Comparison of ENCODE assay signal across 21 mouse cellular contexts in the genomic region with DNA sequence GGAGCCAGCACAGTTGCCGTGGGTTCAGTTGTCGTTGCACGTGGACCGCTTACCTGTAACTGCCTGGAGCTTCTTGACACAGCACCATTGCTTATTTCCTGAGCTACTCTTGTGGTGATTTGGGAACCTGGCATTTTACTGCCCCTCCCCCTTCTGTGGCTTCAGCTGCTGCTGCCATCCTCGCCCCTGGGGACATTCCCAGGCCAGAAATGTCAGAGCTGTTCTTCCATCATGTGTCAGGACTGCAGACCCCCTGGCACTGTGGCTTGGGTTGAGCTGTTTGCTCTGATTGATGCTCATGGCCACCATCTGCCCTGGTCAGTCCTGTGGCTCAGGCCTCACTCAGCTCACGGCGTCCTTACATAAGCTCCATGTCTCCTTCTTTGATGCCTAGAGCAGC. TPM values are rescaled to one million over a fixed set of nuclear protein-coding genes. Genes with fewer than 3 reads are reported as not detected.
DNase-seq lines count a peak whose midpoint lies in the region; ATAC-seq and TF ChIP-seq lines count a peak whose summit lies in the region.
"Had no signal": no experiment of that assay in that cellular context is flagged by ENCODE, and none has a peak within 500 bp of the region (broad histone marks: within the 10 kb centered on the region; RNA-seq: fewer than 3 reads in every experiment).

No protein-coding gene starts in this region.

- H3K36me3 ChIP-seq in hindbrain, postnatal 0 days (ENCODE audit: insufficient read depth, low read length) = no peaks in the 10 kb centered on the region
- H3K36me3 ChIP-seq in hindbrain, embryonic 13.5 days = no peaks in the 10 kb centered on the region
- H3K36me3 ChIP-seq in midbrain, postnatal 0 days (ENCODE audit: insufficient read depth, low read length) = no peaks in the 10 kb centered on the region
- H3K36me3 ChIP-seq in midbrain, embryonic 11.5 days (ENCODE audit: control insufficient read depth, insufficient read depth, low read length) = no peaks in the 10 kb centered on the region
- H3K36me3 ChIP-seq: embryonic facial prominence, embryonic 13.5 days; embryonic facial prominence, embryonic 15.5 days; forebrain, embryonic 10.5 days; forebrain, embryonic 12.5 days had no signal

- DNase-seq in cerebellum, postnatal 14 days = peak; percentile 39 to 65
- DNase-seq in cerebellum, adult 9-11 months = no peak
- peak; percentile 25 for DNase-seq in hindbrain, postnatal 0 days (ENCODE audit: low spot score)
- peak; percentile 24 for DNase-seq in midbrain, postnatal 0 days (ENCODE audit: low spot score)
- no peak for DNase-seq in midbrain, embryonic 11.5 days (ENCODE audit: low spot score, missing footprints)
- DNase-seq: adrenal gland, adult 2 months; adrenal gland, postnatal 10 days; adrenal gland, postnatal 25 days; cerebellum, adult 11 months; cerebellum, adult 18-20 months; cerebellum, adult 9-10 months; cerebellum, postnatal 36 days; embryo, embryonic 11 days had no signal

- H3K4me1 ChIP-seq in hindbrain, postnatal 0 days (ENCODE audit: insufficient read depth, low read length) = no peaks in the 10 kb centered on the region
- 0 out of 2 replicates have a peak, but pooled peaks cover 5% of the 10 kb centered on the region for H3K4me1 ChIP-seq in hindbrain, embryonic 13.5 days (replicated peaks)
- H3K4me1 ChIP-seq in midbrain, postnatal 0 days (ENCODE audit: insufficient read depth, low read length) = no peaks in the 10 kb centered on the region
- peaks cover 4% of the 10 kb centered on the region; the same call in 1 of the 2 replicates for H3K4me1 ChIP-seq in midbrain, embryonic 11.5 days (ENCODE audit: control insufficient read depth, insufficient read depth, low read length)

- 74% methylated on average over 7 of the region's 7 CpGs for WGBS in hindbrain, postnatal 0 days
- WGBS in hindbrain, embryonic 13.5 days = 74% methylated on average over 7 of the region's 7 CpGs
- WGBS in midbrain, postnatal 0 days = 87% methylated on average over 7 of the region's 7 CpGs
- WGBS in midbrain, embryonic 11.5 days = 88% methylated on average over 7 of the region's 7 CpGs

- TF ChIP-seq CTCF in hindbrain, postnatal 0 days (IDR thresholded peaks at IDR 0.05; ENCODE audit: low read depth) = no peak
- no peak for TF ChIP-seq CTCF in midbrain, postnatal 0 days (IDR thresholded peaks at IDR 0.05)

- H3K9me3 ChIP-seq in hindbrain, postnatal 0 days (ENCODE audit: low read length) = no peaks in the 10 kb centered on the region
- H3K9me3 ChIP-seq in hindbrain, embryonic 13.5 days = no peaks in the 10 kb centered on the region
- H3K9me3 ChIP-seq in midbrain, postnatal 0 days (ENCODE audit: low read length) = no peaks in the 10 kb centered on the region
- H3K9me3 ChIP-seq in midbrain, embryonic 11.5 days (ENCODE audit: control insufficient read depth, low read length) = no peaks in the 10 kb centered on the region
- H3K9me3 ChIP-seq: embryonic facial prominence, embryonic 13.5 days; embryonic facial prominence, embryonic 15.5 days; forebrain, embryonic 10.5 days; forebrain, embryonic 12.5 days had no signal

- H3K27me3 ChIP-seq in hindbrain, postnatal 0 days (ENCODE audit: insufficient read depth, low read length) = no peaks in the 10 kb centered on the region
- H3K27me3 ChIP-seq in hindbrain, embryonic 13.5 days = peaks cover 31% of the 10 kb centered on the region
- H3K27me3 ChIP-seq in midbrain, postnatal 0 days (ENCODE audit: insufficient read depth, low read length) = no peaks in the 10 kb centered on the region
- no peaks in the 10 kb centered on the region for H3K27me3 ChIP-seq in midbrain, embryonic 11.5 days (ENCODE audit: control insufficient read depth, insufficient read depth, low read length)
- H3K27me3 ChIP-seq: embryonic facial prominence, embryonic 13.5 days; embryonic facial prominence, embryonic 15.5 days had no signal

- no peak overlapping the region for H3K27ac ChIP-seq in hindbrain, postnatal 0 days
- no peak overlapping the region for H3K27ac ChIP-seq in hindbrain, embryonic 13.5 days
- H3K27ac ChIP-seq in midbrain, postnatal 0 days (ENCODE audit: low read depth, low read length) = no peak overlapping the region
- H3K27ac ChIP-seq in midbrain, embryonic 11.5 days (ENCODE audit: low read depth, low read length) = no peak overlapping the region
- H3K27ac ChIP-seq: embryonic facial prominence, embryonic 15.5 days; forebrain, embryonic 10.5 days; forebrain, embryonic 12.5 days had no signal

- no peak overlapping the region for H3K4me2 ChIP-seq in hindbrain, postnatal 0 days (ENCODE audit: low read depth, low read length)
- no peak overlapping the region for H3K4me2 ChIP-seq in hindbrain, embryonic 13.5 days
- no peak overlapping the region for H3K4me2 ChIP-seq in midbrain, postnatal 0 days (ENCODE audit: low read depth, low read length, poor library complexity, severe bottlenecking)
- H3K4me2 ChIP-seq in midbrain, embryonic 11.5 days = no peak overlapping the region
- H3K4me2 ChIP-seq: embryonic facial prominence, embryonic 13.5 days; embryonic facial prominence, embryonic 15.5 days; forebrain, embryonic 12.5 days had no signal

- no peak for ATAC-seq in hindbrain, postnatal 0 days
- no peak for ATAC-seq in hindbrain, embryonic 13.5 days (ENCODE audit: low FRiP score)
- no peak for ATAC-seq in midbrain, postnatal 0 days (ENCODE audit: low FRiP score)
- no peak for ATAC-seq in midbrain, embryonic 11.5 days (ENCODE audit: low FRiP score)
- ATAC-seq: forebrain, embryonic 14.5 days; forebrain, embryonic 16.5 days had no signal

- H3K4me3 ChIP-seq in hindbrain, postnatal 0 days (ENCODE audit: low read length) = no peak overlapping the region
- H3K4me3 ChIP-seq in hindbrain, embryonic 13.5 days = no peak overlapping the region
- H3K4me3 ChIP-seq in midbrain, postnatal 0 days (ENCODE audit: low read depth, low read length) = no peak overlapping the region
- no peak overlapping the region for H3K4me3 ChIP-seq in midbrain, embryonic 11.5 days (ENCODE audit: low read depth, low read length)
- H3K4me3 ChIP-seq: embryonic facial prominence, embryonic 13.5 days; embryonic facial prominence, embryonic 15.5 days; erythroblast, embryonic 14.5 days; forebrain, embryonic 10.5 days; forebrain, embryonic 12.5 days had no signal

- H3K9ac ChIP-seq in hindbrain, postnatal 0 days (replicated peaks; ENCODE audit: low read length) = no peak overlapping the region
- H3K9ac ChIP-seq in hindbrain, embryonic 13.5 days = no peak overlapping the region
- no peak overlapping the region for H3K9ac ChIP-seq in midbrain, postnatal 0 days (replicated peaks; ENCODE audit: low read length, poor library complexity, severe bottlenecking)
- H3K9ac ChIP-seq in midbrain, embryonic 11.5 days (ENCODE audit: low read length) = no peak overlapping the region
- H3K9ac ChIP-seq: embryonic facial prominence, embryonic 13.5 days; embryonic facial prominence, embryonic 15.5 days; forebrain, embryonic 12.5 days had no signal

RNA-seq across cellular contexts. Expression of a gene that starts 28.2 kb away (rescaled TPM):
- total RNA-seq in hindbrain, postnatal 0 days (2014; rRNA removed) = 30.4 and 32.6 TPM in 2 replicates
- 92.9 and 106 TPM in 2 replicates for polyA plus RNA-seq in hindbrain, postnatal 0 days (2015; fragmentation: Nextera tagmentation; extraction: Ambion mirVana)
- polyA plus RNA-seq in hindbrain, embryonic 13.5 days (2015; fragmentation: Nextera tagmentation; extraction: Ambion mirVana) = 83.9 and 87.3 TPM in 2 replicates
- total RNA-seq in midbrain, postnatal 0 days (2014; rRNA removed) = 47.8 and 58.1 TPM in 2 replicates
- 101 and 114 TPM in 2 replicates for polyA plus RNA-seq in midbrain, postnatal 0 days (2015; fragmentation: Nextera tagmentation; extraction: Ambion mirVana)
- 135 and 144 TPM in 2 replicates for polyA plus RNA-seq in midbrain, embryonic 11.5 days (2014; fragmentation: Nextera tagmentation; extraction: Ambion mirVana)

Comparison
In these comparisons a context has a peak if more than half of its experiments do, and no peak if none do; other contexts are left out.
1. DNase-seq: peak in cerebellum, postnatal 14 days (2 of 2), hindbrain, postnatal 0 days (single experiment) and midbrain, postnatal 0 days (single experiment); none in cerebellum, adult 9-11 months (single experiment) and midbrain, embryonic 11.5 days (single experiment).